Mouse (Mus musculus) cerebellum, adult 2 months (tissue): Measurements from ENCODE around the gene Fnd3c2.

Experiments used
- CTCF ChIP-seq: fragments of 200-500 bp; IDR thresholded peaks from 2 replicates; pipeline ENCODE4 v1.5.1; 2011; ENCODE audit warnings: low read depth, mild to moderate bottlenecking, control low read depth, low read length, moderate library complexity, borderline replicate concordance; ENCODE audit not compliant: insufficient read depth
- POLR2A ChIP-seq: fragments of 200-500 bp; IDR thresholded peaks from 2 replicates; pipeline ENCODE4 v1.6.1; 2011; ENCODE audit warnings: low read length, control low read depth, borderline replicate concordance; ENCODE audit not compliant: insufficient read depth

GRCm38 (mm10) chrX:106190091-106190490, 65.1 kb downstream of the Fnd3c2 start:
- TF ChIP-seq POLR2A (no peak), CTCF (no peak)
